Mouse (Mus musculus): ENCODE results near the gene Gm45713. TPM values are rescaled to one million over a fixed set of nuclear protein-coding genes. Genes with fewer than 3 reads are reported as not detected.
"Not testable (repeated sequence)": the region's sequence is repeated elsewhere in the genome, so short reads cannot be mapped to it uniquely, and the experiment has no call there.

The Gm45713 gene
- total RNA-seq, 2 experiments from 2014 or later: not detected

GRCm38 (mm10) chr7:45126844-45127699 is 9.0 kb downstream of the Gm45713 start:
- intact Hi-C loops (cut with DNase I): loop anchor here (5.0 kb wide), 1 partner anchor 140 kb away; the partner anchor contains the start of gene Prmt1
- DNase-seq (ENCODE audit: low spot score): no peak

GRCm38 (mm10) chr7:45126147-45126843 is 9.7 kb downstream of the Gm45713 start:
- DNase-seq (ENCODE audit: low spot score): no peak
- intact Hi-C loops (cut with DNase I): loop anchor here (5.0 kb wide), 1 partner anchor 139 kb away; the partner anchor contains the start of gene Prmt1

GRCm38 (mm10) chr7:45125649-45126048 is 10.4 kb downstream of the Gm45713 start:
- DNase-seq (ENCODE audit: low spot score): not testable (repeated sequence)
- intact Hi-C loops (cut with DNase I): loop anchor here (5.0 kb wide), 1 partner anchor 138 kb away; the partner anchor contains the start of gene Prmt1

GRCm38 (mm10) chr7:45125144-45125600 is 10.9 kb downstream of the Gm45713 start:
- no peak for DNase-seq (ENCODE audit: low spot score)
- intact Hi-C loops (cut with DNase I): loop anchor here (5.0 kb wide), 1 partner anchor 138 kb away; the partner anchor contains the start of gene Prmt1

GRCm38 (mm10) chr7:45124224-45125143 is 11.5 kb downstream of the Gm45713 start, which contains the start of gene Rps11:
TSS of gene Rps11 (minus strand) at chr7:45124439.
- intact Hi-C loops (cut with DNase I): loop anchor here (5.0 kb wide), 1 partner anchor 137 kb away; the partner anchor contains the start of gene Prmt1
- peak; percentile 98 for DNase-seq (ENCODE audit: low spot score)

GRCm38 (mm10) chr7:45123186-45123570 is 12.9 kb downstream of the Gm45713 start:
- DNase-seq (ENCODE audit: low spot score): no peak

GRCm38 (mm10) chr7:45122561-45123185 is 13.4 kb downstream of the Gm45713 start:
- DNase-seq (ENCODE audit: low spot score): no peak
- intact Hi-C loops (cut with DNase I): no loop called here

More at GRCm38 (mm10) chr7:45123186-45123570, 12.9 kb downstream of the Gm45713 start:
- intact Hi-C loops (cut with DNase I): no loop called here

GRCm38 (mm10) chr7:45121966-45122365 is 14.1 kb downstream of the Gm45713 start:
- intact Hi-C loops (cut with DNase I): loop anchor here (2.0 kb wide), 1 partner anchor 17 kb away; no protein-coding TSS in a partner anchor

GRCm38 (mm10) chr7:45121404-45121803 is 14.6 kb downstream of the Gm45713 start:
- intact Hi-C loops (cut with DNase I): loop anchor here (2.0 kb wide), 1 partner anchor 17 kb away; no protein-coding TSS in a partner anchor
- DNase-seq (ENCODE audit: low spot score): peak; percentile 68

More at GRCm38 (mm10) chr7:45121966-45122365, 14.1 kb downstream of the Gm45713 start:
- no peak for DNase-seq (ENCODE audit: low spot score)

GRCm38 (mm10) chr7:45119780-45120709 is 16.0 kb downstream of the Gm45713 start:
- DNase-seq (ENCODE audit: low spot score): no peak
- intact Hi-C loops (cut with DNase I): loop anchor here (2.0 kb wide), 1 partner anchor 15 kb away; no protein-coding TSS in a partner anchor

GRCm38 (mm10) chr7:45118336-45118735 is 17.7 kb downstream of the Gm45713 start:
- intact Hi-C loops (cut with DNase I): no loop called here
- DNase-seq (ENCODE audit: low spot score): no peak

- intact Hi-C loops (cut with DNase I): no loop called here
- no peak for DNase-seq (ENCODE audit: low spot score)
These were observed 18.5 kb downstream of the Gm45713 start for GRCm38 (mm10) chr7:45117566-45117965.

GRCm38 (mm10) chr7:45113476-45113875 is 22.6 kb downstream of the Gm45713 start:
- intact Hi-C loops (cut with DNase I): no loop called here
- no peak for DNase-seq (ENCODE audit: low spot score)

- intact Hi-C loops (cut with DNase I): no loop called here
- DNase-seq (ENCODE audit: low spot score): no peak
These were observed 23.5 kb downstream of the Gm45713 start for GRCm38 (mm10) chr7:45112529-45112928.

- intact Hi-C loops (cut with DNase I): no loop called here
- DNase-seq (ENCODE audit: low spot score): no peak
These were observed 24.1 kb downstream of the Gm45713 start for GRCm38 (mm10) chr7:45111940-45112339.

- DNase-seq (ENCODE audit: low spot score); intact Hi-C loops (cut with DNase I): not testable (repeated sequence)
These were observed 25.9 kb downstream of the Gm45713 start for GRCm38 (mm10) chr7:45110089-45110488.

GRCm38 (mm10) chr7:45107052-45107645 is 28.9 kb downstream of the Gm45713 start:
- intact Hi-C loops (cut with DNase I): no loop called here

More at GRCm38 (mm10) chr7:45107052-45107645, 28.9 kb downstream of the Gm45713 start:
- no peak for DNase-seq (ENCODE audit: low spot score)

Data from heart, postnatal 25 days (tissue).